In genomic region chr4:43031237-43031995, GRCm38 (mm10) we compare ENCODE assay signal across 8 mouse cellular contexts. TPM values are rescaled to one million over a fixed set of nuclear protein-coding genes. Genes with fewer than 3 reads are reported as not detected.
A peak's percentile ranks its signal among the peaks of the same experiment; 100 is the strongest.
DNase-seq lines count a peak whose midpoint lies in the region; ATAC-seq and TF ChIP-seq lines count a peak whose summit lies in the region.

Stoml2 (minus strand) TSS chr4:43031710.

- peak within 1 kb of the TSS; percentile 91 for H3K9ac ChIP-seq in lung, postnatal 0 days (replicated peaks; ENCODE audit: low read depth)

- peak; percentile 89 for DNase-seq in MEL-GATA-1-ER (ENCODE audit: extremely low read depth, low read depth)
- DNase-seq in cerebellum, adult 8-10 months = peak; percentile 93
- DNase-seq in hindbrain, embryonic 10.5 days (ENCODE audit: low spot score) = peak; percentile 93
- DNase-seq in layer of hippocampus, adult 9-11 months = peak; percentile 95
- peak; percentile 99 for DNase-seq in lung, postnatal 0 days (ENCODE audit: low spot score)
- peak; percentile 88 for DNase-seq in ovary, postnatal 14 days (ENCODE audit: low spot score)
- DNase-seq in thymus, postnatal 14 days = peak; percentile 94

- peak; percentile 93 for ATAC-seq in frontal cortex, adult (ENCODE audit: low TSS enrichment)
- peak; percentile 98 for ATAC-seq in lung, postnatal 0 days

- peak within 1 kb of the TSS; percentile 86 for H3K4me3 ChIP-seq in hindbrain, embryonic 10.5 days
- peak within 1 kb of the TSS; percentile 58 for H3K4me3 ChIP-seq in lung, postnatal 0 days (ENCODE audit: low read depth, low read length)

- H3K9me3 ChIP-seq in hindbrain, embryonic 10.5 days = no peaks in the 10 kb centered on the region
- no peaks in the 10 kb centered on the region for H3K9me3 ChIP-seq in lung, postnatal 0 days (ENCODE audit: low read length)

- TF ChIP-seq EP300 in lung, postnatal 0 days (IDR thresholded peaks at IDR 0.05) = no peak

- peak within 1 kb of the TSS; percentile 92 for H3K27ac ChIP-seq in hindbrain, embryonic 10.5 days
- peak within 1 kb of the TSS; percentile 87 for H3K27ac ChIP-seq in lung, postnatal 0 days (ENCODE audit: low read length)

- peaks cover 34% of the 10 kb centered on the region for H3K4me1 ChIP-seq in hindbrain, embryonic 10.5 days (replicated peaks)
- no peaks in the 10 kb centered on the region for H3K4me1 ChIP-seq in lung, postnatal 0 days (ENCODE audit: insufficient read depth, low read depth, low read length)

- H3K36me3 ChIP-seq in hindbrain, embryonic 10.5 days = peaks cover 80% of the 10 kb centered on the region
- peaks cover 33% of the 10 kb centered on the region for H3K36me3 ChIP-seq in lung, postnatal 0 days (ENCODE audit: insufficient read depth, low read length)

- H3K27me3 ChIP-seq in hindbrain, embryonic 10.5 days (ENCODE audit: insufficient read depth, poor library complexity, severe bottlenecking) = no peaks in the 10 kb centered on the region
- H3K27me3 ChIP-seq in lung, postnatal 0 days (replicated peaks; ENCODE audit: insufficient read depth, low read length) = no peaks in the 10 kb centered on the region

- TF ChIP-seq CTCF in lung, postnatal 0 days (IDR thresholded peaks at IDR 0.05) = peak; percentile 65

- peak within 1 kb of the TSS; percentile 82 for H3K4me2 ChIP-seq in lung, postnatal 0 days (replicated peaks; ENCODE audit: low read depth, low read length)

- under 1% methylated on average over 38 of the region's 38 CpGs for WGBS in hindbrain, embryonic 10.5 days
- WGBS in lung, postnatal 0 days = 2% methylated on average over 38 of the region's 38 CpGs

RNA-seq across cellular contexts. Expression of gene Stoml2, which starts in this region (rescaled TPM):
- polyA plus RNA-seq in hindbrain, embryonic 10.5 days (2016; fragmentation: Nextera tagmentation; extraction: Ambion mirVana) = 404 and 440 TPM in 2 replicates
- 123 and 140 TPM in 2 replicates for polyA plus RNA-seq in lung, postnatal 0 days (2015; fragmentation: Nextera tagmentation; extraction: Ambion mirVana)

Comparison
In these comparisons a context has a peak if more than half of its experiments do, and no peak if none do; other contexts are left out.
1. Peak in every context shown above with its lines: DNase-seq, ATAC-seq, H3K4me3 ChIP-seq and H3K27ac ChIP-seq.